ENCODE assay signal across 11 mouse cellular contexts in the genomic region with DNA sequence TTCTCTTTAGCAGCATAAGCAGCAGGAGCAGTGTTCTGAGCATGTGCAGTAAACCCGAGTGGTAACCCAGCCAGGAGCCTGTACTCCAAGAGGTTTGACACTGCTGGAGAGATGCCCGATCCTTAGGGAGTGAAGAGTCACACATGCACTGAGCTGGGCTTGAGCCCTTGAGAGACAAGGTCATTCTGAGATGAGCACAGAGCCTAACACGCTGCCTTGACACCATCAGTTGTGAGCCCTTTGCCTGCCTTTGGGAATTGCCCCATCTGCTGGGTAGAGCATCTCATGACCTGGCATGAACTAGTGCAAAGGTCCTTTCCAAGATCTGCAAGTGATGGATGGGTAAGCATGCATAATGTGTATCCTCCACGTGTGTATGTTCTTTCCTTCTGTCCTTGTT. TPM values are rescaled to one million over a fixed set of nuclear protein-coding genes. Genes with fewer than 3 reads are reported as not detected.
DNase-seq lines count a peak whose midpoint lies in the region; ATAC-seq and TF ChIP-seq lines count a peak whose summit lies in the region.
"Had no signal": no experiment of that assay in that cellular context is flagged by ENCODE, and none has a peak within 500 bp of the region (broad histone marks: within the 10 kb centered on the region; RNA-seq: fewer than 3 reads in every experiment).

No protein-coding gene starts in this region.

- no peak for DNase-seq in forebrain, postnatal 0 days
- DNase-seq in kidney, postnatal 0 days (ENCODE audit: low spot score), result no peak
- DNase-seq in R1 (ENCODE audit: low read depth, low spot score), result peak; percentile 68
- peak; percentile 8 for DNase-seq in retina, embryonic 14.5 days (ENCODE audit: low spot score)
- no peak for DNase-seq in frontal cortex, postnatal 25 days (ENCODE audit: low spot score in 2 of 2)
- DNase-seq in right cerebral cortex, postnatal 10 days (ENCODE audit: low spot score in 2 of 2), result no peak
- DNase-seq: layer of hippocampus, adult 9-11 months had no signal

- 0 out of 2 replicates have a peak, but pooled peaks have one; percentile 18 for TF ChIP-seq CTCF in forebrain, postnatal 0 days (IDR thresholded peaks at IDR 0.05; ENCODE audit: low read depth)
- TF ChIP-seq CTCF in kidney, postnatal 0 days (IDR thresholded peaks at IDR 0.05; ENCODE audit: low read depth), result peak; percentile 38; the same call in 1 of the 2 replicates

- no peaks in the 10 kb centered on the region for H3K27me3 ChIP-seq in forebrain, postnatal 0 days (ENCODE audit: insufficient read depth, low read length)
- H3K27me3 ChIP-seq in forebrain, embryonic 12.5 days, result no peaks in the 10 kb centered on the region
- H3K27me3 ChIP-seq in kidney, postnatal 0 days (ENCODE audit: insufficient read depth, low read length), result no peaks in the 10 kb centered on the region
- no peaks in the 10 kb centered on the region for H3K27me3 ChIP-seq in kidney, embryonic 16.5 days (ENCODE audit: insufficient read depth, low read length)
- H3K27me3 ChIP-seq: hindbrain, embryonic 12.5 days had no signal

- no peak for ATAC-seq in forebrain, postnatal 0 days
- ATAC-seq in forebrain, embryonic 12.5 days (ENCODE audit: low FRiP score), result no peak
- ATAC-seq in kidney, postnatal 0 days (replicated peaks; ENCODE audit: low FRiP score, low read depth), result no peak
- no peak for ATAC-seq in kidney, embryonic 16.5 days (ENCODE audit: low FRiP score, low TSS enrichment)

- no peak overlapping the region for H3K27ac ChIP-seq in forebrain, postnatal 0 days (ENCODE audit: low read depth, low read length)
- no peak overlapping the region for H3K27ac ChIP-seq in forebrain, embryonic 12.5 days
- no peak overlapping the region for H3K27ac ChIP-seq in kidney, postnatal 0 days
- H3K27ac ChIP-seq in kidney, embryonic 16.5 days (ENCODE audit: low read length), result no peak overlapping the region
- H3K27ac ChIP-seq: hindbrain, embryonic 12.5 days; liver, embryonic 14.5 days had no signal

- H3K4me1 ChIP-seq in forebrain, postnatal 0 days (ENCODE audit: insufficient read depth), result no peaks in the 10 kb centered on the region
- no peaks in the 10 kb centered on the region for H3K4me1 ChIP-seq in forebrain, embryonic 12.5 days
- no peaks in the 10 kb centered on the region for H3K4me1 ChIP-seq in kidney, postnatal 0 days (replicated peaks; ENCODE audit: insufficient read depth, low read length)
- H3K4me1 ChIP-seq in kidney, embryonic 16.5 days (ENCODE audit: insufficient read depth, low read length), result no peaks in the 10 kb centered on the region

- H3K9ac ChIP-seq in forebrain, postnatal 0 days, result no peak overlapping the region
- no peak overlapping the region for H3K9ac ChIP-seq in forebrain, embryonic 12.5 days
- H3K9ac ChIP-seq in kidney, postnatal 0 days (ENCODE audit: low read depth, low read length), result no peak overlapping the region
- H3K9ac ChIP-seq in kidney, embryonic 16.5 days (replicated peaks; ENCODE audit: low read length), result no peak overlapping the region
- H3K9ac ChIP-seq: hindbrain, embryonic 12.5 days; liver, embryonic 14.5 days had no signal

- H3K9me3 ChIP-seq in forebrain, postnatal 0 days (ENCODE audit: low read length), result no peaks in the 10 kb centered on the region
- H3K9me3 ChIP-seq in forebrain, embryonic 12.5 days, result no peaks in the 10 kb centered on the region
- H3K9me3 ChIP-seq in kidney, postnatal 0 days (replicated peaks; ENCODE audit: low read length), result no peaks in the 10 kb centered on the region
- H3K9me3 ChIP-seq in kidney, embryonic 16.5 days (ENCODE audit: low read length), result no peaks in the 10 kb centered on the region
- H3K9me3 ChIP-seq: hindbrain, embryonic 12.5 days had no signal

- no peak overlapping the region for H3K4me2 ChIP-seq in forebrain, postnatal 0 days (ENCODE audit: low read depth)
- H3K4me2 ChIP-seq in forebrain, embryonic 12.5 days, result no peak overlapping the region
- no peak overlapping the region for H3K4me2 ChIP-seq in kidney, postnatal 0 days (ENCODE audit: low read length)
- no peak overlapping the region for H3K4me2 ChIP-seq in kidney, embryonic 16.5 days (replicated peaks; ENCODE audit: low read depth, low read length)
- H3K4me2 ChIP-seq: hindbrain, embryonic 12.5 days had no signal

- 56% methylated on average over 4 of the region's 4 CpGs for WGBS in forebrain, postnatal 0 days
- WGBS in forebrain, embryonic 12.5 days, result 65% methylated on average over 4 of the region's 4 CpGs
- 49% methylated on average over 4 of the region's 4 CpGs for WGBS in kidney, postnatal 0 days
- 48% methylated on average over 4 of the region's 4 CpGs for WGBS in kidney, embryonic 16.5 days

- H3K36me3 ChIP-seq in forebrain, postnatal 0 days (ENCODE audit: insufficient read depth), result no peaks in the 10 kb centered on the region
- no peaks in the 10 kb centered on the region for H3K36me3 ChIP-seq in forebrain, embryonic 12.5 days (replicated peaks)
- no peaks in the 10 kb centered on the region for H3K36me3 ChIP-seq in kidney, postnatal 0 days (ENCODE audit: insufficient read depth, low read length)
- no peaks in the 10 kb centered on the region for H3K36me3 ChIP-seq in kidney, embryonic 16.5 days (ENCODE audit: insufficient read depth, low read length)
- H3K36me3 ChIP-seq: hindbrain, embryonic 12.5 days had no signal

- H3K4me3 ChIP-seq in forebrain, postnatal 0 days (ENCODE audit: low read depth, low read length), result no peak overlapping the region
- H3K4me3 ChIP-seq in forebrain, embryonic 12.5 days (replicated peaks), result no peak overlapping the region
- no peak overlapping the region for H3K4me3 ChIP-seq in kidney, postnatal 0 days (replicated peaks; ENCODE audit: low read depth, low read length)
- no peak overlapping the region for H3K4me3 ChIP-seq in kidney, embryonic 16.5 days (ENCODE audit: low read length)
- H3K4me3 ChIP-seq: hindbrain, embryonic 12.5 days had no signal

RNA-seq across cellular contexts. Expression of gene Adamts8, which starts 29.6 kb away (rescaled TPM):
- total RNA-seq in forebrain, postnatal 0 days (2014; rRNA removed), result 2.9 and 3.0 TPM in 2 replicates
- 1.7 and 1.8 TPM in 2 replicates for polyA plus RNA-seq in forebrain, postnatal 0 days (2015; fragmentation: Nextera tagmentation; extraction: Ambion mirVana)
- 0.54 and 0.60 TPM in 2 replicates for polyA plus RNA-seq in forebrain, embryonic 12.5 days (2016; fragmentation: Nextera tagmentation; extraction: Ambion mirVana)
- 0.66 and 0.80 TPM in 2 replicates for polyA plus RNA-seq in kidney, postnatal 0 days (2015; fragmentation: Nextera tagmentation; extraction: Ambion mirVana)
- 0.59 and 0.76 TPM in 2 replicates for polyA plus RNA-seq in kidney, embryonic 16.5 days (2015; fragmentation: Nextera tagmentation; extraction: Ambion mirVana)

RNA-seq across cellular contexts. Expression of gene Adamts15, which starts 49.7 kb away (rescaled TPM):
- total RNA-seq in forebrain, postnatal 0 days (2014; rRNA removed), result 5.8 and 10.9 TPM in 2 replicates
- 1.9 and 2.5 TPM in 2 replicates for polyA plus RNA-seq in forebrain, postnatal 0 days (2015; fragmentation: Nextera tagmentation; extraction: Ambion mirVana)
- polyA plus RNA-seq in forebrain, embryonic 12.5 days (2016; fragmentation: Nextera tagmentation; extraction: Ambion mirVana), result 7.1 and 7.2 TPM in 2 replicates
- polyA plus RNA-seq in kidney, postnatal 0 days (2015; fragmentation: Nextera tagmentation; extraction: Ambion mirVana), result 4.9 and 5.8 TPM in 2 replicates
- 9.2 and 9.8 TPM in 2 replicates for polyA plus RNA-seq in kidney, embryonic 16.5 days (2015; fragmentation: Nextera tagmentation; extraction: Ambion mirVana)

RNA-seq across cellular contexts. Expression of gene Zbtb44, which starts 58.5 kb away (rescaled TPM):
- total RNA-seq in forebrain, postnatal 0 days (2014; rRNA removed), result 20.2 and 22.1 TPM in 2 replicates
- 3.2 and 5.3 TPM in 2 replicates for polyA plus RNA-seq in forebrain, postnatal 0 days (2015; fragmentation: Nextera tagmentation; extraction: Ambion mirVana)
- polyA plus RNA-seq in forebrain, embryonic 12.5 days (2016; fragmentation: Nextera tagmentation; extraction: Ambion mirVana), result 6.0 and 6.1 TPM in 2 replicates
- 8.3 and 9.8 TPM in 2 replicates for polyA plus RNA-seq in kidney, postnatal 0 days (2015; fragmentation: Nextera tagmentation; extraction: Ambion mirVana)
- 5.3 and 6.1 TPM in 2 replicates for polyA plus RNA-seq in kidney, embryonic 16.5 days (2015; fragmentation: Nextera tagmentation; extraction: Ambion mirVana)

Comparison
In these comparisons a context has a peak if more than half of its experiments do, and no peak if none do; other contexts are left out.
1. DNase-seq: peak in R1 (single experiment) and retina, embryonic 14.5 days (single experiment); none in forebrain, postnatal 0 days (single experiment), kidney, postnatal 0 days (single experiment), frontal cortex, postnatal 25 days (0 of 2) and right cerebral cortex, postnatal 10 days (0 of 2).